Mouse (Mus musculus): ENCODE measurements at regions not wholly inside any gene's neighbourhood (a gene's known extent, or its start where the extent isn't known, plus 50 kb on each side); places are given as distances from the start of the nearest gene placed in this dataset.

GRCm38 (mm10) chr10:19532790-19533189, 59.0 kb upstream of the Ifngr1 start:
- in situ Hi-C loops (cut with MboI, MseI) = no loop called here

DNA sequence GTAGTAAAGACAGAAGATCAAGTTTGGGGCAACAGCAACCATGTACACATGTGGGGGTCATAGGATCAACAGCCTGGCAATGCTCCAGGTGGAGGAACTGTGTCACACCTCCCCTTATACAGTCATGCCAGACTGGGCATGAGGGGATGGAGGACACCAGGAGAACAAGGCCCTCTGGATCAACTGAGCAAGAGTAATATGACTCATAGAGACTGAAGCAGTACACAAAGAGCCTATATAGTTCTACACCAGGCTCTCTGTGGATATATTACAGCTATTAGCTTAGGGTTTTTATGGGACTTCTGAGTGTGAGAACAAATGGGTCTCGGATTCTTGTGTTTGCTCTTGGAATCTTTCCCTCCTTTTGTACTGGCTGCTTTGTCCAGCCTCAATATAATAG, 57.9 kb upstream of the Ifngr1 start:
- in situ Hi-C loops (cut with MboI, MseI) = no loop called here

All from T-helper 1 cell (primary cell).